Mouse (Mus musculus) natural killer cell, adult 2 months (primary cell): Measurements from ENCODE around the gene Gng12.
"Not testable (repeated sequence)": the region's sequence is repeated elsewhere in the genome, so short reads cannot be mapped to it uniquely, and the experiment has no call there.

Experiments used
- DNase-seq, 2 experiments: peaks; one replicate each; pipeline ENCODE4 v3.0.0; 2022; ENCODE audit warnings: low spot score in 2 of 2

The Gng12 gene

DNA sequence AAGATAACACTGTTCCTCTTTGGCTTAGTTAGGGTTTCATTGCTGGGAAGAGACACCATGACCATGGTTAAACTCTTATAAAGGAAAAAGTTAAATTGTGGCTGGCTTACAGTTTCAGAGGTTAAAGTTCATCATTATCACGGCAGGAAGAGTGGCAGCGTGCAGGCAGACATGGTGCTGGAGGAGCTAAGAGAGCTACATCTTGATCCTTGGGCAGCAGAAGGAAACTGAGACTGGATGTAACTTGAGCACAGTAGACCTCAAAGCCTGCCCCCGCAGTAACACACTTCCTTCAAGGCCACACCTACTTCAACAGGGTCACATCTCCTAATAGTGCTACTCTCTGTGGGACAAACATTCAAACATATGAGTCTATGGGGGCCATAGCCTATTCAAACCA lies 93.3 kb downstream of the Gng12 start:
- no peak for DNase-seq

DNA sequence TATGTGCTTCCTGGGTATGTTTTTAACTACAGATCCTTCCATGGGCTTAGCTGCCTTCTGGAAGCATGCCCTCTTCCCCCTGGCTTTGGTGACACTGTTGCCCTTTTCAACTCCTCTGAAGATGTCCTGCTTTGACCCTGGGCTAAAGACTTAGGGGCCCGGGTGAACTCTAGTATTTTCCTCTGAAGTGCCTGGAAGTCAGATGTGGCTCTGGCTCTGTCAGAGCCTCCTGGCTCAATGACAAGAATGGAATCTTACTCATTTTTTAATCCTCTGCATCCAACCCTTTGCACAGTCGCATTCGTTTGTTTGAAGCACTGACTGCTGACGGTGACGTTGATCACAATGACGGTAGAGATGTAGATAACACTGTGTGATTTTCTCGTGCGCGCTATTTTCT lies 96.0 kb downstream of the Gng12 start:
- no peak for DNase-seq

DNA sequence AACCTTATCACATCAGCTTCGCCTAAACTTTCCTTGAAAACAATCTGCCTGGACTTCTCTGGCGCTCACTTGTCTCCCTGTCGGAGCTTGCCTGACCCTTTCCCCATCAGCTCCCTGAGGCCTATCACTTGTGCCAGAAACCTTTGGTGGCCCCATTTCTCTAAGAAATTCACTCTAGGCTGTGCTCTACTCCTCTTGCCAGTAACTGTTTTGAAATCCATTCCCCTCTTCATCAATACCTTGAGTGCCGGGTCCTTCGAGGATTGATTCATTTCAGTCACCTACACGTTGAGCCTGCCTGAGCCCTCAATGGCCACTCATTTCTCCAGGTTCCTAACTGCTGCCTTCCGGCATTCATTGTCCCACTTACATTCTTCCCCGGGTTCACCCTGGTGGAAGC lies 96.6 kb downstream of the Gng12 start:
- no peak for DNase-seq

GRCm38 (mm10) chr6:66994981-66995380 lies 98.8 kb downstream of the Gng12 start:
- DNase-seq, result no peak

- no peak for DNase-seq
These were observed 99.6 kb downstream of the Gng12 start for GRCm38 (mm10) chr6:66995825-66996224.

GRCm38 (mm10) chr6:66996257-66996656 lies 100.1 kb downstream of the Gng12 start:
- DNase-seq, result no peak

DNA sequence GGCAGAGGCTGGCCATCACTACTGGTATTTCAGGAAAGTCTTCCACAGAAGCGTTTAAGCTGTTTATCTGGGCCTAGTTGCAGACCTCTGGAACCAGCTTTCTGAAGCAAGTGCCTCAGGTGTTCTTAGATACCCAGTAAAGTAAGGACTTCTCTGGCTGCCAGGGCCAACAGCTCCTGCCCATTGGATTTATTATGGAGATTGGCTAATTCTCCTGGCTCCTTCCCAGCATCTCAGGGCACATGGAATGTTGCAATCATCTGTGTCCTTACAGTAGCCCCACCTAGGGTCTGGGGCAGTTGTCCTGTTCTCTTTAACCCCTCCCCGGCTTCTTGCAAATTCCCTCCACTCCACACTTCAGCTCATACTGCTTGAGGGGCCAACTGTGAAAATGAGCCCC lies 102.4 kb downstream of the Gng12 start:
- DNase-seq, result no peak

DNA sequence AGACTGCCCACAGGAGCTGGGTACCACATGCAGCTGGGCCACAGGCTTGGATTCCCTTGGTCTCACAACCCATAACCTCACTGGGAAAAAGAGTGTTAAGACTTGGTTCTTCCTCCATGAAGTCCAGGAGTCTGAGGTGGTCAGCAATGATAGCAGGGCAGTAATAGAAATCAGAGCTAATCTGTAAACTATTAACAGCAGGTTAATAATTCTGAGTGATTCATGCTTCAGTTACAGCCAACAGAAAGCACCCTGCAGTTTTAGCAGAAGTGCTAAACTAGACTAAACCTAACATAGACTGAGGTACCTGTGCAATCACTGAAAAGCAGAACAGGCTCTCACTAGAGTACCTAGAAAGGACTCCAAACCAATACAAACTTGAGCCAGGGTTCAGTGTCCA lies 103.6 kb downstream of the Gng12 start:
- no peak for DNase-seq

DNA sequence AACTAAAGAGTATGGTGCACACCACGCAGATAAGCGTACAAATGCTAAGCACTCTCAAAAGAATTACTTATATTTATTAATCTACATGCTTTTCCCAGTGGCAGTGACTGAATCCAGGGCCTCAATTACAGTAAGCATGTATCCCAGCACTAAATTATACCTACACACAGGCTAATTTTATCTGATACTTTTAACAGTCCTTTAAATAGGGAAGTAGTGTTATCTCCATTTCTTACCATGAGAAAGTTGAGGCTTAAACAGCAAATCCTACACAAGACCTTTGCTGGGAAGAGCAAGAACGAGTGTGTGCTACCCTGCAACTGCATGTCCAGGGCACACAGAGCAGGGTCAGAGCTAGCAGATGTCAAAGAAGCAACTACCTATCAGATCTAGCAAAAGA lies 113.7 kb downstream of the Gng12 start:
- no peak for DNase-seq

DNA sequence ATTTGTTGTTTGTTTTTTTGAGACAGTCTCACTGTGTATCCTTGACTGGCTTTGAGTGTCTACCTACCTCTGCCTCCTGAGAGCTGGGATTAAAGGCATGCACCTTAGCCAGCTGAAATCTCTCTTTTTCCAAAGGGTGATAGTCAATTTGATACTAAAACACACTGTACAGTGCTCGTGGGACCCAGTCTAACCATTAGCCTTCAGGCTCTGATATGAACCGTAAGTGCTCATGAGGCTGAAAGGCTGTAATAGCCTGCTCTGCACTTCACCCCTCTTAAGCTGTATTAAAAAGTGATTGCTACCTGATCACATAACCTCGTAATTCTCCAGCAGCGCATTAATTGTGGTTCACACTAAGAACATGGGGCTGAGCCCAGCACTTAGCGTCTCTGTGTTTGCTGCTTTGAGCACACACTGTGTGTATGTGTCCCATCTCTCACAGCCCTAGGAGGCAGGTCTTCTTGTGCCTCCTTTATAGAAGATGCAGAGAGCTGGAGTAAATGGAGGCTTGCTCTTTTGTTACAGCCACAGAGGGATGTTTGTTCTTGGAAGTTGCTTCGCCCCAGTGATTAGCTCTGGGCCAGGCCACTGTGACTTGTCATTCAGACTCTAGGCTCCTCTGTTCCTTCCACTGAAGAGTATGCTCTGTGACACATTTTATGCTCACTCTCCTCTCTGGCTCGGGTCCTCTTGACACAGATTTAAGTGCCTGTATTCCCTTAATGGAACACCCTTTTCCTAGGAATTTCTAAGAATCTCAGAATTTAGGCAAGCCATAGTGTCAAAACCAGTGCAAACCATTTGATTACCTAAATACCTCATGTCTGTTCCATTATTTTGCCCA lies 114.4 kb downstream of the Gng12 start:
- DNase-seq, result no peak

- no peak for DNase-seq
These were observed 115.0 kb downstream of the Gng12 start for GRCm38 (mm10) chr6:67011217-67011518.

DNA sequence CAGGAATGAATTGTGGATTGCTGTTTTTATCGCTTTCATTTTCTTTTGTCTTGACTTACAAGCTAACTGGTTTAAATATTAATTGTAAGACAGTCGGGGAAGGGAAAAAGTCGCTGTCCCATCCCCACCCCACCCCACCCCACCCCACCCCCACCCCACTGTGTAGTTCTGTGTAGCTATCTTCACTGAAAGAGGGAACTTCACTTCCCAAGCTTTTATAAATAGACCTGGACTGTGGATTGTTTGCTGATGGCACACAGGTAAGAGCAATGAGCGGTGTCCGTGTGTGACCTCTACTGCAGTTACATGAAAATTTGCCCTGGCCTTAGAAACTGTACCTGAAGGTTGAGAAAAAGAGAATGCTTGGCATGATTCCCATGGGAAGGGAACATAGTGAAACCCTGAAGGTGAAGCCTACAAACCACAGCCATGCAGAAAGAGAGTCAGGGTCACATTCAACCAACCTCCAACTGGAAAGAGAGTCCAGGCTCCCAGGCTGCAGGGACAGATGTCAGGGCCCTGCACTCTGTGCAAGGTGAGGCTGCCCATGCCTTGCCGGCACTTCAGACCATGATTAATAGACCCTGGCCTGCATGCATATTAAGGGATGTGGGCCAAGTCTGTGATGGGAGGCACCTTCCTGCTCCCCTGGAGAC lies 117.2 kb downstream of the Gng12 start:
- no peak for DNase-seq

DNA sequence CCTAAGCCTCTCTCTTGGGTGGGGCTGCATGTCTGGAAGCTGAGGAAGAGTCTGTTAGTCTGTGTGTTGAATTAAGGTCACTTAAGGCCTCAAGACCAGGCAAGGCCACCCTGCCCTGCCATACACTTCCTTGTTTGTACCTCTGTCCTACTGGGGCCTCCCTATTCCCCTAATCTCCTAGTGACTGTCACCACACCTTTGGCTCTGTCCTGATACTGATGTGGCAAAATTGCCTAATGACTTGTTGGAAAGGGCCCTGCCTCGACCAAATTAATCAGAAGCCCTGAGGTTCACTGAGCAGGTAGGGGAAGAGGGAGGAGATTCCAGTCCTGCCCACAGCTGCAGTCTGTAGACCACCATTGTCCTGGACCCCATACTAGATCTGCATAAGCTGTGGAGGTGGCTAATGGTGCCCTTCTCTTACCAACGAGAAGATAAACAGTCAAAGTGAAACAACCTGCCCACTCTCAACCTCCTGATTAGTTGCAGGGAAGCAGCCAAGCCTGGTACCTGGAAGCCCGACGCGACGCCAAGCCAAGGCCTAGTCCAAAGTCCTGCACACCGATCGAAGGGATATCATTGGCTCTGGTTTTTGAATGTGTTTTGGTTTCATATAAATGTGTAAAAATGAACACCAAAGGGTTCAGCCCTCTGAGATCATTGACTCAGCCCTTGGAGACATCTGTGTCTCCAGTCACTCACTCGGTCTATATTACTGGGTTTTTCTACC lies 117.9 kb downstream of the Gng12 start:
- DNase-seq, result no peak

GRCm38 (mm10) chr6:67014679-67015075 lies 118.5 kb downstream of the Gng12 start:
- DNase-seq, result no peak

- no peak for DNase-seq
These were observed 119.7 kb downstream of the Gng12 start for GRCm38 (mm10) chr6:67015739-67016519.

- DNase-seq, result no peak
These were observed 120.4 kb downstream of the Gng12 start for GRCm38 (mm10) chr6:67016520-67017111.

DNA sequence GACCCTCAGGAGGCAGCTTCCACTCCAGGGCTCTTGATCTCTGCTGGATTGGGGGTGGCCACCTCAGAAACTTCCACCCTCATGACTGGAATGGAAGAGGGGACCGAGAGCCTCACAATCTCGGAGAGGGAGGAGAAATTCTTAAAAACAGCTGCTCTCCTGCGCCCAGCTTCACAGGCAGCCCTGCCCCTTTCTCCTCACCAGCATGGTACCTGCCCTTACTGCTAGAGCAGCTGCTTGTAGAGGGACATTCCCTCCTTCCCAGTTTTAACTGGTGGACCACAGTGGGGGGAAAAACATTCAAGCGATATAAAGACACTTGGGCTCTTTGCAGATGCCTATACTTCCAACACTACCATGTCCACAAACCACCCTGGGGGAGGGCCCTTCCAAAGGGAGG lies 122.2 kb downstream of the Gng12 start:
- DNase-seq, result no peak

GRCm38 (mm10) chr6:67019001-67019400 lies 122.8 kb downstream of the Gng12 start:
- not testable (repeated sequence) for DNase-seq

DNA sequence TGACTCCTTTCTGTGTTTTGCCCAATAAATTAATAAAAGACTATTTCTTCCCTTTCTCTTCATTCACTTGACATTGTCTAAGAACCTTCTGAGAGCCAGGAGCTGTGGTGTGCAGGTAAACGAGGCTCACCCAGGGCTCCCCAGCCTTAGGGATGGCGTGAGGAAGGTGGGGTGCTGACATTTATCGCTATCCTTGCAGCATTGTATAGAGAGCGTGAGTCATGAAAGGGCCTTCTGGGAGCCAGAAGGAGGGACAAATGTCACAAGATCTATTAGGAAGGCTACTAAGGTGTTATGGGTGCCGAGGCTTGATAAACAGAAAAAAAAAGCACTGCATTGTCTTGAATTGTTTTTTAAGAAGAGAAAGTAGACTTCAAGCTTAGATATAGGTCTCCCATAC lies 125.1 kb downstream of the Gng12 start:
- DNase-seq, result no peak

DNA sequence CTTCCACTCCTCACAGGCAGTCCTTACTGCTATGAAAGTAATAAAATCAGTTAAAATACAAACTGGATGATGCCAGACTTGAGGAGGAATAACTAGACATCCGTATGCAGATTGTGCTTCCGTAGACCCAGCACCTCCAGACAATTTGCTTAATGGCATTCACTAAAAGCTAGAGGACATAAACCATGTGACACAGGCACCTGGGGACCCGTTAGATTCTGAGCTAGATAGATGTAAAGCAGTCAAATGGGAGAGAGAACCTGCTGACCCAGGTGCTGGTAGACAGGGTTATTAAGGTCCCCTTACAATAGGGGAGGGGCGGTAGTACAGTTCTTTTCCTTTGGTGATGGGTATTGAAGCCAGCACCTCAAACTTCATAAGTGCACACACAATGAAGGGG lies 127.5 kb downstream of the Gng12 start:
- DNase-seq, result no peak

DNA sequence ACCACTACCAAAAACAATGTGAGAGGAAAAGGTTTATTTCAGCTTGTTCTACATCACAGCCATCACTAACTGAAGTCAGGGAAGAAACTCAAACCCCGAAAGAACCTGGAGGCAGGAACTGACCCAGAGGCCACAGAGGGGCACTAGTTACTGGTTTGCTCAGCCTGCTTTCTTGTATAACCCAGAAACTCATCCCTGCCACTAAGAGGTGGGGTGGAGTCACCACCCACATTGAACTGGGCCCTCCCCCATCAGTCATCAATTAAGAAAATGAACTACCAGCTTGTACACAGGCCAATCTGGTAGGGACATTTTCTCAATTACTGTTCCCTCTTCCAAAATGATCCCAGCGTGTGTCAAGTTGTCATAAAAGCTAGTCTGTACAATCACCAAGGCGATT lies 130.5 kb downstream of the Gng12 start:
- DNase-seq, result no peak
